Mouse (Mus musculus) liver, adult 2 months (tissue): Measurements from ENCODE around the gene Gsta3.

Experiments
- CTCF ChIP-seq: fragments of 200-500 bp; IDR thresholded peaks from 2 replicates; pipeline ENCODE4 v1.5.1; 2011; ENCODE audit warnings: low read depth, low read length, control low read depth
- POLR2A ChIP-seq: fragments of 200-500 bp; IDR thresholded peaks from 2 replicates; pipeline ENCODE4 v1.6.1; 2011; ENCODE audit warnings: low read length, control low read depth; ENCODE audit not compliant: insufficient read depth; ENCODE audit errors: extremely low read depth

- TF ChIP-seq CTCF (no peak), POLR2A (no peak)
Observed at GRCm38 (mm10) chr1:21241096-21241495, 707 bp downstream of the Gsta3 start.
